Mouse (Mus musculus): ENCODE results near the gene Gm11011.

GRCm38 (mm10) chr2:169570063-169570462 is 17.5 kb downstream of the Gm11011 start:
- TF ChIP-seq CTCF (IDR thresholded peaks at IDR 0.05; ENCODE audit: low read depth, low read length) (no peak), POLR2A (IDR thresholded peaks at IDR 0.05; ENCODE audit: borderline replicate concordance, low read depth, low read length) (no peak)

Data from bone marrow macrophage, adult 2 months (primary cell).